ENCODE assay signal across 12 mouse cellular contexts in genomic region chr17:56418304-56418703, GRCm38 (mm10). TPM values are rescaled to one million over a fixed set of nuclear protein-coding genes. Genes with fewer than 3 reads are reported as not detected.
DNase-seq lines count a peak whose midpoint lies in the region; ATAC-seq and TF ChIP-seq lines count a peak whose summit lies in the region.
"Had no signal": no experiment of that assay in that cellular context is flagged by ENCODE, and none has a peak within 500 bp of the region (broad histone marks: within the 10 kb centered on the region; RNA-seq: fewer than 3 reads in every experiment).

No protein-coding gene starts in this region.

- no peak overlapping the region for H3K4me2 ChIP-seq in hindbrain, embryonic 16.5 days (ENCODE audit: low read length)
- H3K4me2 ChIP-seq in hindbrain, embryonic 13.5 days: no peak overlapping the region
- no peak overlapping the region for H3K4me2 ChIP-seq in hindbrain, postnatal 0 days (ENCODE audit: low read depth, low read length)

- no peak overlapping the region for H3K4me3 ChIP-seq in hindbrain, embryonic 16.5 days (ENCODE audit: low read length)
- H3K4me3 ChIP-seq in hindbrain, embryonic 13.5 days: no peak overlapping the region
- H3K4me3 ChIP-seq in hindbrain, postnatal 0 days (ENCODE audit: low read length): no peak overlapping the region
- H3K4me3 ChIP-seq: gastrocnemius, adult 2 months had no signal

- 64% methylated on average over 12 of the region's 12 CpGs for WGBS in hindbrain, embryonic 16.5 days
- WGBS in hindbrain, embryonic 13.5 days: 70% methylated on average over 12 of the region's 12 CpGs
- 52% methylated on average over 12 of the region's 12 CpGs for WGBS in hindbrain, postnatal 0 days

- no peaks in the 10 kb centered on the region for H3K9me3 ChIP-seq in hindbrain, embryonic 16.5 days (ENCODE audit: control insufficient read depth, low read length)
- no peaks in the 10 kb centered on the region for H3K9me3 ChIP-seq in hindbrain, embryonic 13.5 days
- H3K9me3 ChIP-seq in hindbrain, postnatal 0 days (ENCODE audit: low read length): no peaks in the 10 kb centered on the region

- no peaks in the 10 kb centered on the region for H3K4me1 ChIP-seq in hindbrain, embryonic 16.5 days (ENCODE audit: control insufficient read depth, insufficient read depth, low read depth, low read length)
- no peaks in the 10 kb centered on the region for H3K4me1 ChIP-seq in hindbrain, embryonic 13.5 days (replicated peaks)
- H3K4me1 ChIP-seq in hindbrain, postnatal 0 days (ENCODE audit: insufficient read depth, low read length): no peaks in the 10 kb centered on the region

- DNase-seq in ovary, adult 18-20 months (ENCODE audit: low spot score): peak; percentile 21
- no peak for DNase-seq in ovary, postnatal 10 days (ENCODE audit: low spot score)
- peak; percentile 43 for DNase-seq in hindbrain, postnatal 0 days (ENCODE audit: low spot score)
- no peak for DNase-seq in gastrocnemius, adult 8-10 months (ENCODE audit: low spot score in 2 of 2)
- DNase-seq in adipocyte (ENCODE audit: low spot score): no peak
- DNase-seq in testis, postnatal 14 days (ENCODE audit: low spot score): no peak
- DNase-seq: gastrocnemius, adult 2 months; kidney, adult 11 months; kidney, postnatal 36 days; right cerebral cortex, postnatal 4 days had no signal

- H3K36me3 ChIP-seq in hindbrain, embryonic 16.5 days (ENCODE audit: control insufficient read depth, insufficient read depth, low read length): peaks cover 79% of the 10 kb centered on the region
- H3K36me3 ChIP-seq in hindbrain, embryonic 13.5 days: peaks cover 98% of the 10 kb centered on the region
- peaks cover 95% of the 10 kb centered on the region for H3K36me3 ChIP-seq in hindbrain, postnatal 0 days (ENCODE audit: insufficient read depth, low read length)

- H3K27me3 ChIP-seq in hindbrain, embryonic 16.5 days (replicated peaks; ENCODE audit: control insufficient read depth, insufficient read depth, low read length): no peaks in the 10 kb centered on the region
- no peaks in the 10 kb centered on the region for H3K27me3 ChIP-seq in hindbrain, embryonic 13.5 days
- H3K27me3 ChIP-seq in hindbrain, postnatal 0 days (ENCODE audit: insufficient read depth, low read length): no peaks in the 10 kb centered on the region

- TF ChIP-seq CTCF in hindbrain, postnatal 0 days (IDR thresholded peaks at IDR 0.05; ENCODE audit: low read depth): no peak

- 0 out of 2 replicates have a peak, but pooled peaks have one; percentile 5 for ATAC-seq in hindbrain, embryonic 16.5 days
- no peak for ATAC-seq in hindbrain, embryonic 13.5 days (ENCODE audit: low FRiP score)
- peak; percentile 8; the same call in 1 of the 2 replicates for ATAC-seq in hindbrain, postnatal 0 days

- H3K9ac ChIP-seq in hindbrain, embryonic 16.5 days (ENCODE audit: low read depth, low read length): no peak overlapping the region
- no peak overlapping the region for H3K9ac ChIP-seq in hindbrain, embryonic 13.5 days
- no peak overlapping the region for H3K9ac ChIP-seq in hindbrain, postnatal 0 days (replicated peaks; ENCODE audit: low read length)

- H3K27ac ChIP-seq in hindbrain, embryonic 16.5 days (ENCODE audit: low read depth, low read length): no peak overlapping the region
- H3K27ac ChIP-seq in hindbrain, embryonic 13.5 days: no peak overlapping the region
- H3K27ac ChIP-seq in hindbrain, postnatal 0 days: no peak overlapping the region
- H3K27ac ChIP-seq: gastrocnemius, adult 2 months had no signal

RNA-seq across cellular contexts. Expression of gene Ptprs, which starts 58.0 kb away (rescaled TPM):
- 229 and 264 TPM in 2 replicates for polyA plus RNA-seq in hindbrain, embryonic 16.5 days (2015; fragmentation: Nextera tagmentation; extraction: Ambion mirVana)
- 273 TPM in 2 replicates for polyA plus RNA-seq in hindbrain, embryonic 13.5 days (2015; fragmentation: Nextera tagmentation; extraction: Ambion mirVana)
- 869 and 913 TPM in 2 replicates for total RNA-seq in hindbrain, postnatal 0 days (2014; rRNA removed)
- 196 and 198 TPM in 2 replicates for polyA plus RNA-seq in hindbrain, postnatal 0 days (2015; fragmentation: Nextera tagmentation; extraction: Ambion mirVana)
- total RNA-seq in gastrocnemius, adult 8-10 months (2022): 10 to 100 TPM; 25.5 to 38.3 (median 30.6) TPM

Comparison
In these comparisons a context has a peak if more than half of its experiments do, and no peak if none do; other contexts are left out.
1. DNase-seq: peak in ovary, adult 18-20 months (single experiment) and hindbrain, postnatal 0 days (single experiment); none in ovary, postnatal 10 days (single experiment), gastrocnemius, adult 8-10 months (0 of 2), adipocyte (single experiment) and testis, postnatal 14 days (single experiment).